Mouse (Mus musculus) heart, postnatal 0 days (tissue): ENCODE data around the gene Asf1b.

ENCODE experiments used
- CTCF ChIP-seq: IDR thresholded peaks from 2 replicates; pipeline ENCODE4 v1.5.1; 2016; ENCODE audit warnings: antibody characterized with exemption, control low read depth, low read depth
- EP300 ChIP-seq: IDR thresholded peaks from 2 replicates; pipeline ENCODE4 v1.6.1; 2016; ENCODE audit warnings: antibody characterized with exemption, low read depth

GRCm38 (mm10) chr8:83977646-83978045 is 22.3 kb downstream of the Asf1b start:
- TF ChIP-seq EP300 (no peak), CTCF (no peak)
